Mouse (Mus musculus) heart, embryonic 13.5 days (tissue): ENCODE results near the gene Reln. TPM values are rescaled to one million over a fixed set of nuclear protein-coding genes. Genes with fewer than 3 reads are reported as not detected.

ENCODE experiments used
- ATAC-seq: fragments of 200-750 bp; cut with Nextera tagmentation; 2 replicates; pipeline ENCODE4 v1.8.0; 2017; ENCODE audit warnings: moderate TSS enrichment; ENCODE audit not compliant: insufficient number of reproducible peaks, low FRiP score, low TSS enrichment; ENCODE audit errors: extremely low read depth
- H3K27ac ChIP-seq: fragments of 300-500 bp; sonication (generic); replicated peaks from 2 replicates; pipeline ENCODE4 v1.5.1; 2015; ENCODE audit warnings: moderate library complexity, mild to moderate bottlenecking, inconsistent platforms
- H3K27me3 ChIP-seq: fragments of 300-500 bp; sonication (generic); replicated peaks from 2 replicates; pipeline ENCODE4 v1.6.1; 2015; ENCODE audit warnings: mild to moderate bottlenecking, inconsistent platforms
- H3K36me3 ChIP-seq: fragments of 300-500 bp; sonication (generic); 2 replicates; pipeline ENCODE4 v1.6.1; 2015; ENCODE audit warnings: mild to moderate bottlenecking, inconsistent platforms
- H3K4me1 ChIP-seq: fragments of 300-500 bp; sonication (generic); 2 replicates; pipeline ENCODE4 v1.6.1; 2015; ENCODE audit warnings: inconsistent platforms
- H3K4me2 ChIP-seq: fragments of 300-500 bp; sonication (generic); 2 replicates; pipeline ENCODE4 v1.6.1; 2015; ENCODE audit warnings: inconsistent platforms, mild to moderate bottlenecking, moderate library complexity
- H3K4me3 ChIP-seq: fragments of 300-500 bp; sonication (generic); 2 replicates; pipeline ENCODE4 v1.5.1; 2015; ENCODE audit warnings: moderate library complexity, mild to moderate bottlenecking, inconsistent platforms
- H3K9ac ChIP-seq: fragments of 300-500 bp; sonication (generic); 2 replicates; pipeline ENCODE4 v1.6.1; 2015; ENCODE audit warnings: inconsistent platforms, mild to moderate bottlenecking, moderate library complexity
- H3K9me3 ChIP-seq: fragments of 300-500 bp; sonication (generic); 2 replicates; pipeline ENCODE4 v1.6.1; 2016; ENCODE audit warnings: inconsistent platforms
- WGBS: fragments of 180-500 bp; shearing (Covaris S2); methylation state at CpG from one replicate; pipeline ENCODE4 v1.1.7; 2015; ENCODE audit warnings: mixed read lengths; 5-methylcytosine and 5-hydroxymethylcytosine counted together
- polyA plus RNA-seq: library from polyadenylated mRNA; unstranded; fragments of >200 nt; fragmentation: Nextera tagmentation; extraction: Ambion mirVana; gene quantifications from 2 replicates; pipeline ENCODE4 v1.2.1, GENCODE M21; 2015

Gene Reln
- polyA plus RNA-seq, 1 experiment from 2014 or later, result 2.5 TPM

DNA sequence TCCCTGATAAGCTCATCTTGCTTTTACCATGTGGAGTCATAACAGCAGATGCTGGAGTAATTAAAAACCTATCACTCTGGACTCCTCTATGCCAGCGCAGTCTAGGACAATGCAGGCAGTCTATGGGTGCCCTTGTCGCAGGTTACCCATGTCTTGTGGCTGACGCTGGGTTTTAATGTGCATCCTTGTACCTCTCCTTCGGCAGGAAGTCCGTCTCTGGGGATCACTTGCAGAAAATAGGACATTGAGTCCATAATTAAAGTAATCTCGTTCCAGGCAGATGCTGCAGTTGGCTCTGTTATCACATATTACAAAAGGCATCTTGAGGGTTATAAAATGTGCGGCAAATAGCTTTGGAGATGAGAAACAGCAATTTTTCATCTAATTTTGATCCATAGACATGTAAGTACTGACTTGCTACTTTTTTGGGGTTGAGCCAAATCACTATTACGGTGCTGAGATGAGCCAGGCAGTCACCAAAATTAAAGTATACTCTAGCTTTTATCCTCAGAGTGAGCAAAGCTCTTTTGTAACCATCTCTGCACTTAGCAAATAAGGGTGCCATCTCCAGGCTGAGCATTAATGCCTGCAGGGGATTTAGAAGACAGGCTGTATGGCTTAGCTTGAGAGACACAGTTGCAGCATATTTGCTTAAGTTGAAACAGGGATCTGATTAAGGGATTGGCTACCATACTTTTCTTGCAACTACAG, 136.0 kb downstream of the Reln start:
- Histone ChIP-seq H3K9me3 (no peaks in the 10 kb centered on the region), H3K36me3 (no peaks in the 10 kb centered on the region), H3K27ac (no peak overlapping the region), H3K4me3 (no peak overlapping the region), H3K27me3 (no peaks in the 10 kb centered on the region), H3K4me1 (no peaks in the 10 kb centered on the region), H3K4me2 (no peak overlapping the region), H3K9ac (no peak overlapping the region)
- 76% methylated on average over 8 of the region's 8 CpGs for WGBS
- no peak for ATAC-seq

DNA sequence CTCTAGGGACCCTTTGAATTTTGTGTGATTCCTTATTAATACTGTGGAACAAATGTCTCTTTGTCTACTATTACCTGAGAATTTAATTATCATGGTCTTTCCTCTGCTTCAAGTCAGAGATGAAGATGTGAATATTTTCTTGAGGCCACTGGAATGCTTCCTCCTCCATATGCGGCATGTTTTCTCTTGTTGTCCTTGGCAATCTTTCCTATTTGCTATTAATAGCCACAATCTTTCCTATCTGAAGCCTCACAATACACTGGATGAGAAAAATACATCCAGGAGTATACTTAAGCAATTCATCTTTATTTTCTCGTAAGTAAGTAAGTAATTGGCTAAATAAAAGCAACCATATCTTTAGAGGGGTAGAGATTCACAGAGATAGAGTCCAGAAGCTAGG, 146.6 kb downstream of the Reln start:
- Histone ChIP-seq H3K9ac (no peak overlapping the region), H3K27ac (no peak overlapping the region), H3K36me3 (no peaks in the 10 kb centered on the region), H3K27me3 (no peaks in the 10 kb centered on the region), H3K9me3 (no peaks in the 10 kb centered on the region), H3K4me3 (no peak overlapping the region), H3K4me2 (no peak overlapping the region), H3K4me1 (peaks cover 16% of the 10 kb centered on the region)
- WGBS, result 35% methylated on average over 2 of the region's 2 CpGs
- no peak for ATAC-seq

DNA sequence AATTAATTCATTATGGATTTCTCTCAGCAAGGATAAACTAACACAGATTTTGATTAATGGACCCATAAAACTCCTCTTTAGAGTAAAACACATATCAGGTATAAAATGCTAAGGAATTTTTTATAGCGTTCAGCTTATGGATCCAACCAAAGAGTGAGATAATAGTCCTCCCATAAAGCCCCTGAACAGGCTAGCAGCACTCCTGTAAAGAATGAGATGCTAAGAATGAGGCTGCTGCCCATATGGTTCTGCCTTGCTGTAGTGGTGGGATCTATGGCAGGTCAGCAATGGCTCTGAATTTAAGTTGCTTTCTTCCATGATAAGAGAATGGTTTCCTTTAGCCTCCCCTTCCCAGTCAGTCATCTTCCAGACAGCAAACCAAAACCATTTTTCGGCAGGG, 147.6 kb downstream of the Reln start:
- H3K27me3 ChIP-seq, result no peaks in the 10 kb centered on the region
- WGBS, result 83% methylated on average over 2 of the region's 2 CpGs
- H3K4me1 ChIP-seq, result peaks cover 16% of the 10 kb centered on the region
- H3K4me3 ChIP-seq, result no peak overlapping the region
- H3K27ac ChIP-seq, result no peak overlapping the region
- no peak overlapping the region for H3K4me2 ChIP-seq
- no peak for ATAC-seq
- no peak overlapping the region for H3K9ac ChIP-seq
- H3K9me3 ChIP-seq, result no peaks in the 10 kb centered on the region
- H3K36me3 ChIP-seq, result no peaks in the 10 kb centered on the region

DNA sequence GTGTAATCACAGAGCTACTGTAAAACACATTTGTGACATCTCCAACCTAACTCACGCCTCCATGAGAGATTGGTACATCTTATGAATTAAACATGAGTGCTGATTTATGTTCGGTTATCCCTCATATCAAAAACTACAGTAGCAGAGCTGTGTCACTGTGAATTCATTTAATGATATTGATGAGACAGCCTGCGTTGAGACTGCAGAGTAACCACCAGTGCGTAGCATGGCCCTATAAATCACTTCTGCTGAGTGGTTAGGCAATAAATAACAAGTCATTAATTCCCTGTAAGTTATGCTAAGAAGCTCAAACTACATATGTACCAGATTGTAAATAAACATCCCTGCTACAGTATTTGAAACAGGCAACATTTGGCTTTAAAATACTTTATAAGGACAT, 148.0 kb downstream of the Reln start:
- no peaks in the 10 kb centered on the region for H3K27me3 ChIP-seq
- no peak overlapping the region for H3K4me3 ChIP-seq
- no peak overlapping the region for H3K4me2 ChIP-seq
- no peaks in the 10 kb centered on the region for H3K36me3 ChIP-seq
- no peaks in the 10 kb centered on the region for H3K9me3 ChIP-seq
- peaks cover 16% of the 10 kb centered on the region for H3K4me1 ChIP-seq
- H3K9ac ChIP-seq, result no peak overlapping the region
- no peak overlapping the region for H3K27ac ChIP-seq
- WGBS, result 86% methylated on average over 4 of the region's 4 CpGs
- ATAC-seq, result no peak

DNA sequence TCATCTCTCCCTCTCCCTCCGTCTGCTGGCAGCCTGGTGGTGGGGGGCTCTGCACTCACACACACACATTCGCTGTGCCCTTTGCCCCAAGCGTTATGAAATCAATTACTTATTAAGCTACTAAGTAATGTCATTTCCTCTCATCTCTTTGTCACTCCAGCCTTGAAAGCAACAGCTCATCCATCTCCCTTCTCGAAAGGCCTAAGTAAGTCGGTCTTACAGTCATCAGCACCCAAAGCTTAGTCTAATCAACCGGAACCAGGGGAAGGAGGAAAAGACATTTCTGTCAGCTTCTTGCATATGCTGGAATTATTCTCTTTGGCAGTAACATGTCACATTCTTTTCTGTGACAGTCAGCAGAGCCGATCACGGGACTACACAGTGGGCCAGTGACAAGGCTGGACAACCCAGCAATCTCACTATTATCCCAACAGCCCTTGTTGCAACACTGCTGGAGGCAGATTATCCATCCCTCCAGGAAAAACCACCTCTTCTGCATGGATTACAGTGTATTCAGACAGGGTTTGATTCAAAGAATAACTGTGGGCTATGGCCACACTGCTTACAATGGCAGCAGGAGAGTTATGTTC, 149.1 kb downstream of the Reln start:
- Histone ChIP-seq H3K4me2 (no peak overlapping the region), H3K27ac (no peak overlapping the region), H3K4me1 (peaks cover 18% of the 10 kb centered on the region), H3K27me3 (no peaks in the 10 kb centered on the region), H3K4me3 (no peak overlapping the region), H3K9me3 (no peaks in the 10 kb centered on the region), H3K9ac (no peak overlapping the region), H3K36me3 (no peaks in the 10 kb centered on the region)
- no peak for ATAC-seq
- WGBS, result 69% methylated on average over 8 of the region's 8 CpGs

DNA sequence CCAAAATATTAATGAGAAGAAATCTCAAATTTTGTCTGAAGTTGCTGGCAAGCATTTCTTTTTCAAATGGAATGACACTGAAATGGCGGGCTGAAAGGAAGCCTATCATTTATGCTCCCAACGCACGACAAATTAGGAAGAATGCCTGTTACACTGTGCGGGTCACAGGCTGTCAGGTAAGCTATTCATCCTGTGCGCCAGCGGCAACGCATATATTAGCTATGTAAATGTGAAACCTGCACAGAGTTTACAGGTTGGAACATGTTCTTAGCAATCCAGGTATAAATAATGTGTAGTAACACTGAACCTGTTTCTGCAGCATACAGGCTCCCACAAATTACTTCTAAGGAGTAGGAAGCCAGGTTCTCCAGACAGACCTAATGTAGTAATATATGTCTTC, 152.7 kb downstream of the Reln start:
- Histone ChIP-seq H3K27ac (no peak overlapping the region), H3K36me3 (no peaks in the 10 kb centered on the region), H3K4me1 (peaks cover 16% of the 10 kb centered on the region), H3K4me3 (no peak overlapping the region), H3K9ac (no peak overlapping the region), H3K4me2 (no peak overlapping the region), H3K27me3 (no peaks in the 10 kb centered on the region), H3K9me3 (no peaks in the 10 kb centered on the region)
- 90% methylated on average over 7 of the region's 7 CpGs for WGBS
- no peak for ATAC-seq

DNA sequence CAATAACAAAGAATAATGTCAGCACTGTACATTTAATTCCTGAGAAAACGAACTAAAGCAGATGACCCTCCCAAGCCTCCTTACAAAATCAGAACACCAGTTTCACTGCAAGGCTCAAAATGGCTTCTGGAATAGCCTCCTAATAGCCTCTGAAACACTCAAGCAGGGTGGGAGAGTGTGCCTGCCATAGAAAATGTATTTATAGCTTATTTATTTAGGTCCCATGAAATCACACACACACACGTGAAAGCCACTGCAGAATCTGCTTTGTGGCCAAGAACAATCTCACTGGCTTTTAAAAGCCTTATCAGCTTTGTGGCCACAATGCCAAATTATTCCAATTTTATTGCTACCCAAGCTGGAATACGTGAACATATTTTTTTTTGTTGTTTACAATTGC, 154.2 kb downstream of the Reln start:
- whole genome bisulfite sequencing, result 63% methylated on average over 3 of the region's 3 CpGs
- Histone ChIP-seq H3K27ac (no peak overlapping the region), H3K4me1 (peaks cover 11% of the 10 kb centered on the region), H3K27me3 (no peaks in the 10 kb centered on the region), H3K36me3 (no peaks in the 10 kb centered on the region), H3K9ac (no peak overlapping the region), H3K4me3 (no peak overlapping the region), H3K4me2 (no peak overlapping the region), H3K9me3 (no peaks in the 10 kb centered on the region)
- ATAC-seq, result no peak

DNA sequence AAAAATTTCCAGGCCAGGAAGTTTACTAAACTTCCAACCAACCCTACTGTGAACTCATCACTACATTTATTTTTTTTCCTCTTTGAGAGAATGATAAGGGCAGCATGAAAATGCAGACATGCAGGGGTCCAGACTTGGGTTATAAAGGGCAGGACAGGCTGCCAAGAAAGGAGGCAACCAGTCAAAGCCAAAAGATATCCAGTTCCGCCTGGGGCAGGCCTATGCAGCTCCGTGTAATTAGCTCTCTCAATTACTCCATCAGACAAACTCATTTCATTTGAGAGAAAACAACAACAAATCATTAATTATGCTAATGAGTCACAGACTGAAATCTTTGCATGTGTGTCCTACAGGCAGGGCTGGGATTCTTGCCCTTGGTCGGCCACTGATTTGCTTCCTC, 156.9 kb downstream of the Reln start:
- no peak overlapping the region for H3K4me2 ChIP-seq
- WGBS, result 48% methylated on average over 3 of the region's 3 CpGs
- no peak overlapping the region for H3K4me3 ChIP-seq
- H3K9ac ChIP-seq, result no peak overlapping the region
- no peak for ATAC-seq
- no peaks in the 10 kb centered on the region for H3K36me3 ChIP-seq
- H3K27me3 ChIP-seq, result no peaks in the 10 kb centered on the region
- peaks cover 10% of the 10 kb centered on the region for H3K4me1 ChIP-seq
- H3K27ac ChIP-seq, result no peak overlapping the region
- no peaks in the 10 kb centered on the region for H3K9me3 ChIP-seq

DNA sequence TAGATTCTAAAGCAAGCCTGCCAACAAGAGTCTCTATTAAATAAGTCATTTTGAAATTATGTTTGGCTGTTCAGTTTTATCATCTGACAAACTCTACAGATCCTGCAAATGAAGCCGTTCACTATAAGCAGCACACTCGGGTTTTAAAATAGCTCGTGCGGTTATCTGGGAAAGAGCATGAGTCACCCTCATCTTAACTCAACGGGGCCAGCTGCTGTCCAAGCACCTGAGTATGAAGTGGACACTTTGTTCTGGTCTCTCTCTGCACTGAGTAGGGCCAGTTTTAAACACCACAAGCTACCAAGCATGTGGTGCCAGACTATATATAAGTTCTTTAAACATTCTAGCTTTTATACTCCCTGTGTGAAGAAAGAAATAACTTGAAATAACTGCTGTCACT, 168.0 kb downstream of the Reln start:
- H3K9me3 ChIP-seq, result no peaks in the 10 kb centered on the region
- peaks cover 10% of the 10 kb centered on the region for H3K4me1 ChIP-seq
- ATAC-seq, result no peak; the same call in 1 of the 2 replicates
- H3K27me3 ChIP-seq, result no peaks in the 10 kb centered on the region
- H3K27ac ChIP-seq, result no peak overlapping the region; the same call in 1 of the 2 replicates
- H3K4me2 ChIP-seq, result no peak overlapping the region
- WGBS, result 16% methylated on average over 5 of the region's 5 CpGs
- no peaks in the 10 kb centered on the region for H3K36me3 ChIP-seq
- no peak overlapping the region for H3K9ac ChIP-seq
- no peak overlapping the region for H3K4me3 ChIP-seq

DNA sequence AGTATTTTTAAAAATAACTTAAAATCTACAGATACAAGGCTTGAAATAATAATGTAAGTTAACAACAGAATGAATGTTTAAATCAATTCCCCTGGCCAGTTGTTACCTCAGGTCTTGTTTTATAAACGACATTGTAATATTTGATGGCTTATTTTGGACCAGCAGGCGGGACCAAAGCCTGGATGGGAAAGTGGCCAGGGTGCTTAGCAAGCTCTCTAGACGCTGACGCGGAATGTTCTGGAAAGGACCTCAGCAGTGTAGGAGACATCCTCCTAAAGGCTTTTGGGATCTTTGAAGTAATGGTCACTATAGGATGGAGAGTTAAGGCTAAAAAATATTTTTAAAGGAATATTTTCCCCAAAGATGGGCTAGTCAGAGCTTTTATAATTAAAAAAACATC, 173.2 kb downstream of the Reln start:
- Histone ChIP-seq H3K9ac (no peak overlapping the region), H3K27ac (no peak overlapping the region), H3K4me1 (peaks cover 4% of the 10 kb centered on the region), H3K4me3 (no peak overlapping the region), H3K36me3 (no peaks in the 10 kb centered on the region), H3K9me3 (no peaks in the 10 kb centered on the region), H3K27me3 (no peaks in the 10 kb centered on the region), H3K4me2 (no peak overlapping the region)
- ATAC-seq, result no peak
- WGBS, result 86% methylated on average over 5 of the region's 5 CpGs

DNA sequence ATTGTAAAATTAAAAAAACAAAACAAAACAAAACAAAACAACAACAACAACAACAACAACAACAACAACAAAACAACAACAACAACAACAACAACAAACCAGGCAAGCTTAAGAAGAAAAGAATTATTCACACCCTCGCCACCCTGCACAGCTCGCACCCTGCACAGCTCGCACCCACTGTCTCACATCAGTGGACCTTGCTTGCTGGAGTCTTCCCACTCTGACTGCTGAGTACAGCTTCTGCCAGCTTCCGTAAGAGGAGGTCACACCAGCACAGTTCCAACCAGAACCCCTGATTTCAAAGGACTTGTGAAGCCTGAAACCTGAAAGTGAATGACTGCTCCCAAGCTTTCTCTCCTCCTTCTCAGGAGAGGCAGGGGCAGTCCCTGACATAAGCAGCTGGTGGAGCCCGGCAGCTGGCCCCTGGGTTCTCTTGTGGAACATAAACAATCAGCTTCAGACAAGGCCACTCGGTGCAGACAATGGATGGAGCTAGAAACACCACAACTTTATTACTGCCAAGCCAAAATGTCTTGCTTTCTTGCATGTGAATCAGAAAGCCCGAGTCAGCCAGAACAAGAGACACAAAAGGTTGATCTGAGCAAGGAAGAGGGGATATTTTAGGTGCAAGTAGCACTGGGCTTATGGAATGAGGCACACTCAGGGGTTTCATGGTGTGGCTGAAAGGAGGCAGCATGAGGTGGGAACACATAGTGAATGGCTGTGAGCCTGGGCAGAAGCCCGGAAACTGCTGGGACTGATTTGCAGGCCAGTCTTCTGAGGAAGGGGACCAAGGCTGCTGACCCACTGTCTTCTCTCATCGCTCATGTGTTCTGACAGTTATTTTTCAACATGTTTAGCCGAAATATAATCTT, 180.2 kb downstream of the Reln start:
- Histone ChIP-seq H3K9ac (0 out of 2 replicates have a peak overlapping the region, but pooled peaks have one; percentile 5), H3K27me3 (no peaks in the 10 kb centered on the region), H3K36me3 (no peaks in the 10 kb centered on the region), H3K9me3 (no peaks in the 10 kb centered on the region), H3K4me3 (no peak overlapping the region), H3K4me2 (no peak overlapping the region), H3K27ac (peak overlapping the region; percentile 48; the same call in 1 of the 2 replicates), H3K4me1 (peaks cover 22% of the 10 kb centered on the region)
- WGBS, result 58% methylated on average over 10 of the region's 10 CpGs
- ATAC-seq, result no peak
